Comparison of ENCODE assay signal across 21 mouse cellular contexts in genomic region chr2:51447616-51448015, GRCm38 (mm10).
"Had no signal": no experiment of that assay in that cellular context is flagged by ENCODE, and none has a peak within 500 bp of the region (broad histone marks: within the 10 kb centered on the region; RNA-seq: fewer than 3 reads in every experiment).

No protein-coding gene starts in this region.

- ATAC-seq: midbrain, embryonic 16.5 days had no signal

- H3K9me3 ChIP-seq: midbrain, embryonic 10.5 days; neural tube, embryonic 13.5 days; neural tube, embryonic 15.5 days; stomach, embryonic 15.5 days had no signal

- H3K27me3 ChIP-seq: midbrain, embryonic 12.5 days; neural tube, embryonic 13.5 days; neural tube, embryonic 15.5 days; stomach, embryonic 15.5 days had no signal

- H3K4me2 ChIP-seq: lung, embryonic 14.5 days; midbrain, embryonic 12.5 days; neural tube, embryonic 13.5 days; neural tube, embryonic 15.5 days; stomach, embryonic 15.5 days had no signal

- H3K36me3 ChIP-seq: midbrain, embryonic 10.5 days; midbrain, embryonic 12.5 days; neural tube, embryonic 13.5 days; neural tube, embryonic 15.5 days; stomach, embryonic 15.5 days had no signal

- DNase-seq: lung, adult 18-20 months; lung, embryonic 14.5 days; lung, postnatal 10 days; lung, postnatal 4 days; midbrain, embryonic 14.5 days; retina, postnatal 1 day; right cerebral cortex, adult 18-20 months; right cerebral cortex, postnatal 25 days; right cerebral cortex, postnatal 4 days; spleen, adult 18-20 months; thymus, adult 2 months; thymus, postnatal 25 days; thymus, postnatal 4 days had no signal

- H3K4me1 ChIP-seq: neural tube, embryonic 13.5 days; neural tube, embryonic 15.5 days; stomach, embryonic 15.5 days had no signal

- H3K27ac ChIP-seq: midbrain, embryonic 10.5 days; midbrain, embryonic 12.5 days; neural tube, embryonic 13.5 days; neural tube, embryonic 15.5 days; stomach, embryonic 15.5 days; stomach, postnatal 0 days had no signal

- H3K4me3 ChIP-seq: midbrain, embryonic 10.5 days; midbrain, embryonic 12.5 days; myocyte; neural tube, embryonic 13.5 days; neural tube, embryonic 15.5 days; stomach, embryonic 15.5 days had no signal

- H3K9ac ChIP-seq: lung, embryonic 14.5 days; midbrain, embryonic 12.5 days; neural tube, embryonic 13.5 days; neural tube, embryonic 15.5 days; stomach, embryonic 15.5 days had no signal
